Comparison of ENCODE assay signal across 8 mouse cellular contexts in genomic region chr19:37263943-37264897, GRCm38 (mm10). TPM values are rescaled to one million over a fixed set of nuclear protein-coding genes. Genes with fewer than 3 reads are reported as not detected.
A peak's percentile ranks its signal among the peaks of the same experiment; 100 is the strongest.
DNase-seq lines count a peak whose midpoint lies in the region; ATAC-seq and TF ChIP-seq lines count a peak whose summit lies in the region.

No protein-coding gene starts in this region.

- 0 out of 2 replicates have a peak overlapping the region, but pooled peaks have one; percentile 13 for H3K9ac ChIP-seq in forebrain, embryonic 14.5 days (ENCODE audit: low read length)
- H3K9ac ChIP-seq in forebrain, embryonic 15.5 days (replicated peaks) = no peak overlapping the region

- peak; percentile 52 for DNase-seq in forebrain, embryonic 14.5 days (ENCODE audit: low spot score)
- DNase-seq in 3T3-L1 (ENCODE audit: low read depth, low spot score) = peak; percentile 100
- DNase-seq in brain, embryonic 14.5 days (ENCODE audit: low read depth) = peak; percentile 79
- peak; percentile 50 to 75 for DNase-seq in heart, postnatal 10 days
- peak; percentile 32 to 40 for DNase-seq in layer of hippocampus, postnatal 36 days
- DNase-seq in urinary bladder, postnatal 36 days (ENCODE audit: low spot score in 2 of 2) = peak; percentile 15 to 52
- no peak for DNase-seq in c-Kit-positive CD71-positive TER-119-positive erythroid progenitor cells, embryonic 14.5 days (ENCODE audit: low spot score)

- no peak overlapping the region for H3K4me3 ChIP-seq in forebrain, embryonic 14.5 days (ENCODE audit: low read depth, low read length)
- no peak overlapping the region for H3K4me3 ChIP-seq in forebrain, embryonic 15.5 days

- 44% methylated on average over 23 of the region's 23 CpGs for WGBS in forebrain, embryonic 14.5 days
- WGBS in forebrain, embryonic 15.5 days = 46% methylated on average over 23 of the region's 23 CpGs

- H3K36me3 ChIP-seq in forebrain, embryonic 14.5 days (ENCODE audit: control insufficient read depth, insufficient read depth, low read length) = peaks cover 9% of the 10 kb centered on the region
- no peaks in the 10 kb centered on the region for H3K36me3 ChIP-seq in forebrain, embryonic 15.5 days

- ATAC-seq in forebrain, embryonic 14.5 days = 0 out of 2 replicates have a peak, but pooled peaks have one; percentile 41
- no peak for ATAC-seq in forebrain, embryonic 15.5 days (replicated peaks)

- TF ChIP-seq POLR2A in brain, embryonic 14.5 days (IDR thresholded peaks at IDR 0.05; ENCODE audit: borderline replicate concordance, extremely low read depth, insufficient read depth, insufficient read length, poor library complexity, severe bottlenecking) = no peak

- no peaks in the 10 kb centered on the region for H3K9me3 ChIP-seq in forebrain, embryonic 14.5 days (replicated peaks; ENCODE audit: control insufficient read depth, low read length)
- no peaks in the 10 kb centered on the region for H3K9me3 ChIP-seq in forebrain, embryonic 15.5 days

- TF ChIP-seq CTCF in brain, embryonic 14.5 days (IDR thresholded peaks at IDR 0.05; ENCODE audit: borderline replicate concordance, extremely low read depth, insufficient read depth, insufficient read length) = no peak

- 0 out of 2 replicates have a peak, but pooled peaks cover 5% of the 10 kb centered on the region for H3K4me1 ChIP-seq in forebrain, embryonic 14.5 days (ENCODE audit: control insufficient read depth, insufficient read depth, low read length)
- peaks cover 12% of the 10 kb centered on the region for H3K4me1 ChIP-seq in forebrain, embryonic 15.5 days

- peak overlapping the region; percentile 14; the same call in 1 of the 2 replicates for H3K4me2 ChIP-seq in forebrain, embryonic 14.5 days (ENCODE audit: low read length)
- H3K4me2 ChIP-seq in forebrain, embryonic 15.5 days (replicated peaks) = no peak overlapping the region

- no peaks in the 10 kb centered on the region for H3K27me3 ChIP-seq in forebrain, embryonic 14.5 days (replicated peaks; ENCODE audit: control insufficient read depth, insufficient read depth, low read length)
- no peaks in the 10 kb centered on the region for H3K27me3 ChIP-seq in forebrain, embryonic 15.5 days

- intact Hi-C loops in heart, postnatal 10 days (cut with DNase I) = no loop called here

- H3K27ac ChIP-seq in forebrain, embryonic 14.5 days (ENCODE audit: low read depth, low read length) = no peak overlapping the region
- H3K27ac ChIP-seq in forebrain, embryonic 15.5 days (replicated peaks) = no peak overlapping the region

RNA-seq across cellular contexts. Expression of gene Cpeb3, which starts 55.8 kb away (rescaled TPM):
- polyA plus RNA-seq in forebrain, embryonic 14.5 days (2014; fragmentation: Nextera tagmentation; extraction: Ambion mirVana) = 3.1 and 4.1 TPM in 2 replicates
- 7.4 and 10.1 TPM in 2 replicates for polyA plus RNA-seq in forebrain, embryonic 15.5 days (2015; fragmentation: Nextera tagmentation; extraction: Ambion mirVana)
- 10.9 and 20.9 TPM in 2 replicates for polyA plus RNA-seq in brain, embryonic 14.5 days (2012; rRNA removed)
- 10 to 100 TPM; 58.2 to 58.4 TPM for total RNA-seq in heart, postnatal 10 days (2021)
- 10 to 100 TPM; 73.2 to 80.7 TPM for total RNA-seq in layer of hippocampus, postnatal 36 days (2021)

RNA-seq across cellular contexts. Expression of gene March5, which starts 56.9 kb away (rescaled TPM):
- 127 and 143 TPM in 2 replicates for polyA plus RNA-seq in forebrain, embryonic 14.5 days (2014; fragmentation: Nextera tagmentation; extraction: Ambion mirVana)
- 124 and 135 TPM in 2 replicates for polyA plus RNA-seq in forebrain, embryonic 15.5 days (2015; fragmentation: Nextera tagmentation; extraction: Ambion mirVana)
- 88.9 and 98.1 TPM in 2 replicates for polyA plus RNA-seq in brain, embryonic 14.5 days (2012; rRNA removed)
- total RNA-seq in heart, postnatal 10 days (2021) = 10 to 100 TPM; 85.0 to 95.3 TPM
- 10 to 100 TPM; 84.4 to 87.6 TPM for total RNA-seq in layer of hippocampus, postnatal 36 days (2021)
